Mouse (Mus musculus) layer of hippocampus, postnatal 14 days (tissue): ENCODE measurements around the gene BC029722. TPM values are rescaled to one million over a fixed set of nuclear protein-coding genes. Genes with fewer than 3 reads are reported as not detected.

ENCODE experiments used
- DNase-seq, 2 experiments: peaks; one replicate each; pipeline ENCODE4 v3.0.0; 2021 to 2022; ENCODE audit warnings: low spot score in 2 of 2, mixed read lengths in 1 of 2
- total RNA-seq, 2 experiments: library from RNA; stranded (reverse); gene quantifications; 2 replicates each; pipeline ENCODE4 v1.2.3; 2021

BC029722 gene
- total RNA-seq, 2 experiments from 2014 or later, result 43.8 to 45.6 TPM

DNA sequence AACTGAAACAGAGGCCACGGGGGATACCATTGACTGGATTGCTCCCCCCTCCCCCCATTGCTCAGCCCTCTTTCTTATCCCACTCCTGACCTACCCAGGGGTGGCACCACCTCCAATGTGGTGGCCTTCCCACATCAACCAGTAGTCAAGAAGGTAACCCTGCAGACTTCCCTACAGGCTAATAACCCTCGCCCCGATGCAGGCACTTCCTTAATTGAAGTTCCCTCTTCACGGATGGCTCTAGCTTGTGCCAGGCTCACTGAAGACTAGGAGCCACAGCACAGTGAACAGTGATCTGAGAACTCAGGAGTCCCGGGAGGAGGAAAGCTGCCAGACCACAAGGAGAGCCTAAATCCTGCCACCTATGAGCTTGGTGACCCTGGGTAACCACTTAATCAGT, 32.3 kb downstream of the BC029722 start:
- DNase-seq, result no peak

DNA sequence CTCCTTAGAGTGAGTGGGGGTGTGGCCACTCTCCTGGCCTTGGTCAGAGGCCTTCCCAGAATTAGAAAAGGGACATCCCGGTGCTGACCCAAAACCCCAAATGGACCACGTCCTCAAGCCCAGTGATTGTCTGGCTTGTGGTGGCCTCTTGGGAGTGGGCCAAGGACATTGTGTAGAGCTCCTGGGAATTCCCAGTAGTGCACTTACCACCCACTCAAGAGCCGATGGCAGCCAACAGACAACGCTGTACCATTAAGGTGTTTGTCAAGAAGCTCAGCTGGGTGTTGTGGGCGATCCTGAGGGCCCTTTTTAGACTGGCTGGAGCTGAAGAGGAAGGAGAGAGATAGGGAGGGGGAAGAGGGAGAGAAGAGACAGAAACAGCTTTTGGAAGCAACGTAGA, 34.7 kb downstream of the BC029722 start:
- no peak for DNase-seq

DNA sequence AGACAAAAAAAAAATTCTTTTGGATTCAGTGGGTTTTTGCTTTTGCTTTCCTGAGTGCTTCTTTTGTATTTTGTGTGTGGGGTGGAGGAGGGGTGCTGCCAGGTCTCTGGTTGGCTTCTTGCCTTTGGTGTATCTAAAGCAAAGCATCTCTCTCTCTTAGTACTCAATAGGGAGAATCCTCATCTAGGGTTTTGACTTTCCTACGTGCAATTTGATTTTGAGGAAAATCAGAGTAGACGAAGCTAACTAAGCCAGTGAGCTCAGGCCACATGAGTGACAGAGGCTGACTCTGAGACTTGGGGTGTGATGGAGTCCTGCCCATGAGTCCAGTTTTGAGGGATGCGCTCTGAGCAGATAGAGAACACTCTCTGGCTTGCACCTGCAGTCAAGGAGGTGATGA, 39.7 kb downstream of the BC029722 start:
- DNase-seq, result no peak

DNA sequence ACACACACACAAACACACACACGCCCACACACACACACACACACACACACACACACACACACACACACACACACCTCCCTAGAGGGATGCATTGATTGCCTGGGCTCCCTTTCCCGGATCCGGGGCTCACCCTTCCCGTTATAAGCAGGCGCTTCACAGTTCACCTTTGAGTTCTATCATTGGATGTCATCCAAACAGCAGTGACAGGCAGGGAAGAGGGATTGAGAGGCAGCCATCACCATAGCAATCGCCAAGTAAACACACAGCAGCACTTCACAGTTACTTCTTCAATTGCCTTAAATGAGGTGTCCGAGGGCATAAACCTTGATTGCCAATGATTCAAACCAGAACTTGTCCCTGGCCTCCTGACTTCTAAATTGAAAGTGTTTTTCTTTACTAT, 40.2 kb downstream of the BC029722 start:
- DNase-seq, result no peak

DNA sequence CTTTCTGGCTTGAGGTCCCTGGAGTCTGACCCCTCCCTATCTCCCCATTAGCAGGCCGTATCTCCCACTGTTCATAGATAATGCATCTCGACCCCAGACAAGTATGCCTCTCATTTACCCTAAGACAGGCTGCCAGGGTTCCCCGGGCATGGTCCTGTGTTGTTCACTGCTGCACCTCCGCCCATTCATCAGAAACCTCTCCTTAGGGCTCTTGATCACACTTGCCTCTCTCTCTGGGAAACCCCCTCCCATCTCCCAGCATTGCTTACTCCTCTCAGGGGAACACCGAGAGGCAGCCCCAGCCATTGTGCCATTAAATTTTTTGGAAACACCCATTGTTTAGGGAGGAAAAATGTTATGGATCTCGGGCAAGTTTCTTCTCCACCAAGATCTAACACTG, 41.2 kb downstream of the BC029722 start:
- DNase-seq, result no peak

DNA sequence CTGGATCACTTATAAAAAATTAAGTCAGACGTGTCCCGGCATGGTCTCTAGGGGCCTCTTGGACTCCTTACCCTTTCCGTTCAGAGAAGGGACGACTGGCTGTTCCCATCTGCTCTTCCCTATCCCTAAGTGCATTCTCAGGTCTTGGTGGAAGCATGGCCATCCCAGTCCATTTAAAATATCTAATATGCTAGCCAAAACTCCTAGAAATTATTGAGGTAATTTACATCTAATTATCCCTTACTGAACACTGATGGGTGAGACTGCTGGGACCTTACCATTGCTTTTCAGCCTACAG, 41.6 kb downstream of the BC029722 start:
- no peak for DNase-seq

DNA sequence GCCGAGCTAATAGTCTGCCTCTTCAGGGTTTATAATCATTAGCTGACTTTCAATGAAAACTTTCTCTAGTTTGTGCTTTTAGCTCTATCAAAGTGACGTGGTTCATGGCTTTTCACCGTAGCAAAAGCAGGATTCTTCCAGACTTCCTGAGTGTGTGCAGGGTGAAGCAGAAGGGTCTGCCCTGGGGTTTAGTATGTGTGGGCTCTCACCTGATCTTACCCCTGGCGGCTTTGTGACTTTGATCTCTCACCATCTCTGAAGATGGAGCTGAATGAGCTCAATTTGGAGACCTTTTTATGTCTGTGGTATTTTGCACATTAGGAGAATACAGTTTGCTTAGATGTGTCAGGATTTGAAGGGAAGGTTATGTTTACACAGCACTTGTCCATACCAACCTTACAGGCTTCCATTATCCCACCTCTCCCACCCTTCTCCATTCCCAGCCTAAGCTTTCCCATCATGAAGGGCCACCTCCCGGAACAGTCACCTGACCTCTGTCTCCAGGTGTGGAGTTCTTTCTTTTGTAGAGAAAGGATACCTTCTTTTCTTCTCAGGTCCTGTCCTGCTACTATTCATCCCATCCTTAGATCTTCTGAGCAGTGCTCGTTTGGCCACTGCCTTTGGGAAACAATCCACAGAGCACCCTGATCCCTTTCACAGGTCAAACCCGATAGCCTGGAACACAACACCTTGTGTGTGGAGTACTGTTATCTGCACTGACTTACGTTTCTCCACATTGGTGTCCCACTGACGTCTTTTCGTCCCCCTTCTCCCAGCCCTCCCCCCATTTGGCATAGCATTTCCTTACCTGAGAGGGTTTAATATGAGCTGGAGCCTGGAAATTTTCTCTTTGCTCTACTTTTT, 42.2 kb downstream of the BC029722 start:
- DNase-seq, result no peak

DNA sequence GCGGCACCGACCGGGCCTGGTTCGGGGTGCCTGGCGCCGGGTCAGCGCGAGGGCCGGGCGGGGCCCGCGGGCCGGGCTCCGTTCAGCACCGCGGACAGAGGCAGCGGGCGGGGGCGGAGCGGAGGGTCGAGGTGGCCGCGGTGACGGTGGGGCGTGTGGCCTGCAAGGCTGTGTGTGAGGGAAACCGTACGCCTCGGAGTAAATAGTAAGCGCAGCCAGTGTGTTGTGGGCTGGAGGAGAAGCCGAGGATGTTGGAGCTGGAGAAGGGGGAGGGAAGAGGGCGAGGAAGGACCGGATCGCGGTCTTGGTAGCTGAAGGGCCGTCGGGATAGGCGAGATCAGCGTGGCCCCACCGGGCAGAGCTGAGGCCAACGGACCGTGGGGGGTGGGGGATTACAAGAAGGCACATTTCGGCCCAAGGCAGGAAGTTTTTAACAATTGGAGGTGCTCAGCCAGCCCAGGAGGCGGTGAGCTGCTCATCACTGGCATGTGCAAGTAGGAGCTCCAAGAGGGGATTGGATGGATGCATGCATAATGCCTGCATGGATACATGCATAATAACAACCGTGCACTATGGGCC, 43.5 kb downstream of the BC029722 start:
- DNase-seq, result peak; percentile 34 to 47

DNA sequence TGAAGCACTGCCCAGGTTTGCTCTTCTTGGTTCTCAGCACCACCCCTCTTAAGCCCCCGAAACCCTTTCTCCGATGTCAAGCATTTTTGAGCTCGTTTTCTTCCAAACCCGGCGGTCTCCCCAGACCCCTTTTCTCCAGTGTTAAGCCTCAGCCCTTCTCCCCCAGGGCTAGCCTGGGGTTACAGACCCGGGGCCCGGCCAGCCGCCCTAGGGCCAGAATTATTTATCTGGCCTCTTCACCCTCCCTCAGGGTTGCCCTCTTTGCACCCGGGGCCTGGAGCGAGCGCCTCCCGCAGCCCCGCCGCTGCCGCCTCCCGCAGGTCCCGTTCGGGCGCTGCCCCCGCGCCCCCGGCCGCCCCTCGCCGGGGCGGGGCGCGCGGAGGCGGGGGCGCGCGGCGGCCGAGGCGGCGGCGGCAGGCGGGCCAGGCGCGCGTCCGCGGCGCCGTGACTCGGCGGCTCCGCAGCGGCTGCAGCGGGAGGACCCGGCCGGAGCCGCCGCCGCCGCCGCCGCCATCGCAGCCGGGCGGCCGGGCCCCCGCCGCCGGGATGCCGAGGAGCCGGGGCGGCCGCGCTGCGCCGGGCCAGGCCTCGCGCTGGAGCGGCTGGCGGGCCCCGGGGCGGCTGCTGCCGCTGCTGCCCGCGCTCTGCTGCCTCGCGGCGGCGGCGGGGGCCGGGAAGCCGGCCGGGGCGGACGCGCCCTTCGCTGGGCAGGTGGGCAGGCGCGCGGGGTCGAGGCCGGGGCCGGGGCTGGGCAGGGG, 44.1 kb downstream of the BC029722 start, which contains the start of gene Mmp24:
Gene Mmp24 (plus strand): TSS at position 416 of the 758 bp plus-strand sequence.
- DNase-seq, result no peak

DNA sequence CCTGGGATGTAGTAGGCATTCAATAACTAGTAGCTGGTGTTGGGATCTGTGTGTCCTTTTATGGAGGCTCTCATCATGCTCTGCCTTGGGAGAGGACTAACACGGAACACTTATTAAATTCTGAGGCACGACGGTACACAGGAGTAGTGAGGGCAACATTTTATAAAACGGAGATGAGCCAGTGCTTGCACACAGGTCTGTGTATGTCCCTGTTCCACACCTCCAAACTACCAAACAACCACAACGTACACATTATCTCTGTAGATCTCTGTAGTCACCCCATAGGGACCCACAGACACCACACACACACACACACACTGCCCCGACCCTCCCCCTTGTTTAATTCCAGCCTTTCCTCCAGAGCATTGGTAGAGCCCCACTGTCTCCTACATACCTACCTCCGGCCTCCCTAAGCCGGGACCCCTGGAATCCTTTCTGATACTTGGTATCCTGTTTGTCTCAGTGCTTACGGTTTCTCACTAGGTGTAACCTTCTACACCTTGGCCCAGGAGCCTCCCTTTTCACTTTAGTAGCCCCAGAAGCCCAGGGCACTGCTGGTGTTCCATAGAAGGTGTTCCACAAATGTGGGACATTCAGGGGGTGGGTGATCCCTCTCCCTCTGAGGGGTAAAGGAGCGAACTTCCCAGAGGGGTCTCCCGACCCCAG, 44.8 kb downstream of the BC029722 start:
- no peak for DNase-seq

DNA sequence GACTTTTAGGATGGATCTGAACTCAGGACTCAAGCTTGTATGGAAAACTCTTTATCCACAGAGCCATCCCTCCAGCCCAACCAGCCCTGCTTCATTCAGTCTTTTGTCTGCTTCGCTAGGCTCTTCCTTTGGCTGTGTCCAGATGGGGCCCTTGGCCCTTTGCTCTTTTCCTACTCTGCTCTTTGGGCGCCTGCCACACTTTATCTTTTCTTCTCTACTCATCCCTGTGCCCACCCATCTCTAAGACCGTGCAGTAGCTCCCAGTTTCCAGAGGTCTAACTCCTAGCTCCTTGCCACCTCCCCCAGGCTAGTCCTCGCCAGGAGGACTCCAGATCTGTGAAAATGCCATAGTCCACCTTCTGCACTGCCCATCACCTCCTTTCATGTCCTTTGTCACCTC, 45.6 kb downstream of the BC029722 start:
- DNase-seq, result no peak

Other genes starting within 250 kb of the BC029722 start
- 10 to 100 TPM; 14.5 to 16.4 TPM for gene Gss, start 226.6 kb downstream of the BC029722 start, total RNA-seq
- gene Myh7b, start 208.2 kb downstream of the BC029722 start, total RNA-seq, result 1 to 10 TPM; 3.1 to 4.9 TPM
- gene Trpc4ap, start 127.0 kb downstream of the BC029722 start, total RNA-seq, result 100 to 1,000 TPM; 149 to 156 TPM
- gene Edem2, start 90.0 kb downstream of the BC029722 start, total RNA-seq, result 10 to 100 TPM; 18.2 to 19.6 TPM
- not detected for gene Gm17581, start 83.6 kb downstream of the BC029722 start, total RNA-seq
- 1 to 10 TPM; 1.3 to 1.6 TPM for gene Procr, start 68.3 kb downstream of the BC029722 start, total RNA-seq
- 10 to 100 TPM; 50.0 to 53.3 TPM for gene Mmp24, start 44.1 kb downstream of the BC029722 start, total RNA-seq
- 10 to 100 TPM; 68.1 to 69.9 TPM for gene Eif6, start 7.5 kb upstream of the BC029722 start, total RNA-seq
- gene Fam83c, start 15.4 kb upstream of the BC029722 start, total RNA-seq, result not detected
- gene Uqcc1, start 110.9 kb upstream of the BC029722 start, total RNA-seq, result 10 to 100 TPM; 58.4 to 70.1 TPM
- not detected for gene Gm15557, start 121.3 kb upstream of the BC029722 start, total RNA-seq
- under 1 TPM; 0.43 to 0.69 TPM for gene Gdf5, start 125.9 kb upstream of the BC029722 start, total RNA-seq
- gene Cep250, start 137.0 kb upstream of the BC029722 start, total RNA-seq, result 10 to 100 TPM; 18.0 to 19.3 TPM
- gene 6430550D23Rik, start 188.6 kb upstream of the BC029722 start, total RNA-seq, result 1 to 10 TPM in 1 of 2 experiments, under 1 TPM in 1; 0.93 to 1.5 TPM
- gene Ergic3, start 188.6 kb upstream of the BC029722 start, total RNA-seq, result 100 to 1,000 TPM; 186 to 201 TPM
- not detected for gene Fer1l4, start 233.5 kb upstream of the BC029722 start, total RNA-seq
- 1 to 10 TPM; 3.7 TPM for gene Spag4, start 245.7 kb upstream of the BC029722 start, total RNA-seq